19 mouse cellular contexts compared by ENCODE assay signal in genomic region chr2:160768997-160769396, GRCm38 (mm10).
"Had no signal": no experiment of that assay in that cellular context is flagged by ENCODE, and none has a peak within 500 bp of the region (broad histone marks: within the 10 kb centered on the region; RNA-seq: fewer than 3 reads in every experiment).

No protein-coding gene starts in this region.

- H3K9ac ChIP-seq: liver, embryonic 15.5 days; midbrain, embryonic 15.5 days; neural tube, embryonic 13.5 days; stomach, embryonic 15.5 days had no signal

- H3K4me3 ChIP-seq: left cerebral cortex, adult 2 months; limb, embryonic 10.5 days; liver, embryonic 15.5 days; megakaryocyte, embryonic 14.5 days; midbrain, embryonic 15.5 days; neural tube, embryonic 13.5 days; stomach, embryonic 15.5 days had no signal

- H3K9me3 ChIP-seq: limb, embryonic 10.5 days; liver, embryonic 15.5 days; megakaryocyte, embryonic 14.5 days; midbrain, embryonic 15.5 days; neural tube, embryonic 13.5 days; stomach, embryonic 15.5 days had no signal

- DNase-seq: kidney, adult 18-20 months; kidney, postnatal 10 days; kidney, postnatal 4 days; lung, adult 2 months; lung, postnatal 14 days; retina, postnatal 1 day; right cerebral cortex, postnatal 4 days; thymus, adult 18-20 months; thymus, postnatal 36 days had no signal

- H3K4me1 ChIP-seq: limb, embryonic 10.5 days; liver, embryonic 15.5 days; midbrain, embryonic 15.5 days; neural tube, embryonic 13.5 days; stomach, embryonic 15.5 days had no signal

- H3K27me3 ChIP-seq: liver, embryonic 15.5 days; megakaryocyte, embryonic 14.5 days; midbrain, embryonic 15.5 days; neural tube, embryonic 13.5 days; stomach, embryonic 15.5 days had no signal

- ATAC-seq: midbrain, embryonic 15.5 days had no signal

- H3K27ac ChIP-seq: limb, embryonic 10.5 days; liver, embryonic 15.5 days; macrophage; midbrain, embryonic 15.5 days; neural tube, embryonic 13.5 days; stomach, embryonic 15.5 days had no signal

- H3K4me2 ChIP-seq: liver, embryonic 11.5 days; liver, embryonic 15.5 days; midbrain, embryonic 11.5 days; midbrain, embryonic 15.5 days; neural tube, embryonic 13.5 days; stomach, embryonic 15.5 days had no signal

- H3K36me3 ChIP-seq: liver, embryonic 15.5 days; midbrain, embryonic 15.5 days had no signal
